23 mouse cellular contexts compared by ENCODE assay signal in genomic region chr19:21583986-21584385, GRCm38 (mm10).
DNase-seq lines count a peak whose midpoint lies in the region; TF ChIP-seq lines count a peak whose summit lies in the region.
"Had no signal": no experiment of that assay in that cellular context is flagged by ENCODE, and none has a peak within 500 bp of the region (broad histone marks: within the 10 kb centered on the region; RNA-seq: fewer than 3 reads in every experiment).

No protein-coding gene starts in this region.

- no peak overlapping the region for H3K27ac ChIP-seq in heart, adult 2 months
- peak overlapping the region; percentile 57 for H3K27ac ChIP-seq in small intestine, adult 2 months (ENCODE audit: insufficient read depth, low read depth, low read length)
- H3K27ac ChIP-seq: embryonic facial prominence, embryonic 12.5 days; embryonic facial prominence, embryonic 15.5 days; gastrocnemius, adult 2 months; hindbrain, embryonic 12.5 days; hindbrain, embryonic 15.5 days; intestine, embryonic 15.5 days had no signal

- TF ChIP-seq POLR2A in heart, adult 2 months (IDR thresholded peaks at IDR 0.05; ENCODE audit: insufficient read depth, low read depth, low read length) = no peak
- TF ChIP-seq POLR2A in small intestine, adult 2 months (IDR thresholded peaks at IDR 0.05; ENCODE audit: low read depth, low read length) = no peak

- intact Hi-C loops in heart, adult 2 months (cut with DNase I) = no loop called here
- intact Hi-C loops in left cerebral cortex, postnatal 25 days (cut with DNase I) = no loop called here

- TF ChIP-seq EP300 in heart, adult 2 months (IDR thresholded peaks at IDR 0.05; ENCODE audit: insufficient read depth, low read depth, low read length) = no peak

- no peaks in the 10 kb centered on the region for H3K36me3 ChIP-seq in heart, adult 2 months (ENCODE audit: control insufficient read depth, insufficient read depth, low read length)
- H3K36me3 ChIP-seq in small intestine, adult 2 months (ENCODE audit: control insufficient read depth, insufficient read depth, low read length) = peaks cover 2% of the 10 kb centered on the region; the same call in 1 of the 2 replicates
- H3K36me3 ChIP-seq: embryonic facial prominence, embryonic 12.5 days; embryonic facial prominence, embryonic 15.5 days; hindbrain, embryonic 12.5 days; hindbrain, embryonic 15.5 days; intestine, embryonic 15.5 days had no signal

- no peaks in the 10 kb centered on the region; the same call in 1 of the 2 replicates for H3K79me2 ChIP-seq in heart, adult 2 months (replicated peaks; ENCODE audit: control insufficient read depth, insufficient read depth, low read length)

- H3K4me3 ChIP-seq in heart, adult 2 months = no peak overlapping the region
- H3K4me3 ChIP-seq in small intestine, adult 2 months (ENCODE audit: low read depth, low read length) = no peak overlapping the region
- H3K4me3 ChIP-seq: embryonic facial prominence, embryonic 12.5 days; embryonic facial prominence, embryonic 15.5 days; erythroblast, embryonic 14.5 days; gastrocnemius, adult 2 months; hindbrain, embryonic 12.5 days; hindbrain, embryonic 15.5 days; intestine, embryonic 15.5 days had no signal

- peak; percentile 72 for DNase-seq in heart, adult 11 months
- no peak for DNase-seq in heart, adult 2 months
- DNase-seq in B cell, adult 2 months = peak; percentile 46 to 51
- peak; percentile 58 for DNase-seq in R1 (ENCODE audit: low read depth, low spot score)
- no peak for DNase-seq in left cerebral cortex, postnatal 25 days (ENCODE audit: low spot score in 2 of 2)
- DNase-seq in heart, adult 8-10 months (ENCODE audit: low spot score) = no peak
- DNase-seq: adrenal gland, postnatal 10 days; adrenal gland, postnatal 36 days; cerebellum, adult 11 months; cerebellum, adult 2 months; cerebellum, adult 9-11 months; cerebellum, postnatal 25 days; forebrain, postnatal 0 days; gastrocnemius, adult 2 months; gastrocnemius, postnatal 14 days; heart, adult 18-20 months had no signal

- H3K9ac ChIP-seq in heart, adult 2 months (ENCODE audit: low read depth, low read length) = no peak overlapping the region
- H3K9ac ChIP-seq: embryonic facial prominence, embryonic 12.5 days; embryonic facial prominence, embryonic 15.5 days; forebrain, postnatal 0 days; hindbrain, embryonic 12.5 days; hindbrain, embryonic 15.5 days; intestine, embryonic 15.5 days had no signal

- H3K27me3 ChIP-seq in heart, adult 2 months (ENCODE audit: control insufficient read depth, insufficient read depth, low read length) = no peaks in the 10 kb centered on the region
- H3K27me3 ChIP-seq in small intestine, adult 2 months (ENCODE audit: control insufficient read depth, insufficient read depth, low read length) = no peaks in the 10 kb centered on the region
- H3K27me3 ChIP-seq: embryonic facial prominence, embryonic 12.5 days; embryonic facial prominence, embryonic 15.5 days; hindbrain, embryonic 12.5 days; hindbrain, embryonic 15.5 days; intestine, embryonic 15.5 days had no signal

- TF ChIP-seq CTCF in heart, adult 2 months (IDR thresholded peaks at IDR 0.05) = no peak
- TF ChIP-seq CTCF in small intestine, adult 2 months (IDR thresholded peaks at IDR 0.05; ENCODE audit: extremely low read depth, insufficient read length, insufficient replicate concordance, low read depth, low read length) = no peak

- no peaks in the 10 kb centered on the region for H3K4me1 ChIP-seq in heart, adult 2 months (ENCODE audit: control insufficient read depth, insufficient read depth, low read length)
- H3K4me1 ChIP-seq in small intestine, adult 2 months (ENCODE audit: control insufficient read depth, insufficient read depth, insufficient read length, low read length) = no peaks in the 10 kb centered on the region
- H3K4me1 ChIP-seq: embryonic facial prominence, embryonic 12.5 days; hindbrain, embryonic 12.5 days; hindbrain, embryonic 15.5 days; intestine, embryonic 15.5 days had no signal

- WGBS in heart, adult 2 months = 82% methylated on average over 5 of the region's 5 CpGs
- 74% methylated on average over 5 of the region's 5 CpGs for WGBS in small intestine, adult 2 months

Comparison
In these comparisons a context has a peak if more than half of its experiments do, and no peak if none do; other contexts are left out.
1. DNase-seq: peak in heart, adult 11 months (single experiment), B cell, adult 2 months (2 of 2) and R1 (single experiment); none in heart, adult 2 months (0 of 2), left cerebral cortex, postnatal 25 days (0 of 2) and heart, adult 8-10 months (single experiment).